Mouse (Mus musculus) embryonic facial prominence, embryonic 14.5 days (tissue): Measurements from ENCODE around the gene Rbm25. TPM values are rescaled to one million over a fixed set of nuclear protein-coding genes. Genes with fewer than 3 reads are reported as not detected.
A peak's percentile ranks its signal among the peaks of the same experiment; 100 is the strongest.
"Not testable (repeated sequence)": the region's sequence is repeated elsewhere in the genome, so short reads cannot be mapped to it uniquely, and the experiment has no call there.

ENCODE experiments used
- ATAC-seq: fragments of 200-750 bp; cut with Nextera tagmentation; 2 replicates; pipeline ENCODE4 v1.8.0; 2017; ENCODE audit warnings: low read depth, moderate number of reproducible peaks, moderate TSS enrichment
- DNase-seq: peaks from one replicate; pipeline ENCODE4 v3.0.0-alpha.2; 2015; ENCODE audit warnings: low spot score
- H3K27ac ChIP-seq: fragments of 300-500 bp; sonication (generic); replicated peaks from 2 replicates; pipeline ENCODE4 v1.5.1; 2014; ENCODE audit warnings: low read depth, mild to moderate bottlenecking, low read length, moderate library complexity
- H3K27me3 ChIP-seq: fragments of 300-500 bp; sonication (generic); replicated peaks from 2 replicates; pipeline ENCODE4 v1.6.1; 2014; ENCODE audit warnings: low read length; ENCODE audit not compliant: control insufficient read depth, insufficient read depth
- H3K36me3 ChIP-seq: fragments of 300-500 bp; sonication (generic); 2 replicates; pipeline ENCODE4 v1.6.1; 2014; ENCODE audit warnings: low read length, mixed read lengths; ENCODE audit not compliant: control insufficient read depth, insufficient read depth
- H3K4me1 ChIP-seq: fragments of 300-500 bp; sonication (generic); 2 replicates; pipeline ENCODE4 v1.6.1; 2014; ENCODE audit warnings: antibody characterized with exemption, low read length; ENCODE audit not compliant: control insufficient read depth, insufficient read depth
- H3K4me2 ChIP-seq: fragments of 300-500 bp; sonication (generic); 2 replicates; pipeline ENCODE4 v1.6.1; 2014; ENCODE audit warnings: low read depth, mild to moderate bottlenecking, low read length, moderate library complexity, mixed read lengths
- H3K4me3 ChIP-seq: fragments of 300-500 bp; sonication (generic); 2 replicates; pipeline ENCODE4 v1.5.1; 2014; ENCODE audit warnings: low read depth, mild to moderate bottlenecking, low read length
- H3K9ac ChIP-seq: fragments of 300-500 bp; sonication (generic); 2 replicates; pipeline ENCODE4 v1.6.1; 2014; ENCODE audit warnings: low read depth, mild to moderate bottlenecking, low read length, moderate library complexity, mixed read lengths
- H3K9me3 ChIP-seq: fragments of 300-500 bp; sonication (generic); 2 replicates; pipeline ENCODE4 v1.6.1; 2016; ENCODE audit warnings: low read length; ENCODE audit not compliant: control insufficient read depth
- WGBS: fragments of 180-500 bp; shearing (Covaris S2); extraction: QIAGEN DNeasy Blood & Tissue Kit; methylation state at CpG from one replicate; pipeline ENCODE4 v1.1.7; 2014; 5-methylcytosine and 5-hydroxymethylcytosine counted together
- polyA plus RNA-seq: library from polyadenylated mRNA; unstranded; fragments of >200 nt; fragmentation: Nextera tagmentation; extraction: Ambion mirVana; gene quantifications from 2 replicates; pipeline ENCODE4 v1.2.1, GENCODE M21; 2014

Gene Rbm25
- polyA plus RNA-seq = 181 and 204 TPM in 2 replicates

- Histone ChIP-seq H3K27ac (peak within 1 kb of the TSS; percentile 94), H3K4me2 (peak within 1 kb of the TSS; percentile 57), H3K4me3 (peak within 1 kb of the TSS; percentile 99), H3K36me3 (peaks cover 10% of the 10 kb centered on the region), H3K9ac (peak within 1 kb of the TSS; percentile 98)
- not testable (repeated sequence) for H3K9me3 ChIP-seq, H3K27me3 ChIP-seq, ATAC-seq, DNase-seq, H3K4me1 ChIP-seq
- no CpG with 5 or more reads among the region's 5 CpGs for WGBS
Observed at GRCm38 (mm10) chr12:83630936-83631335, at the start of gene Rbm25. Gene Rbm25, plus strand, starts transcription at chr12:83631236.

- ATAC-seq (no peak), DNase-seq (no peak)
- no peak overlapping the region for H3K4me3 ChIP-seq
- H3K27ac ChIP-seq = no peak overlapping the region
- H3K27me3 ChIP-seq = no peaks in the 10 kb centered on the region
- H3K4me1 ChIP-seq = no peaks in the 10 kb centered on the region
- 57% methylated on average over 4 of the region's 4 CpGs for WGBS
- no peaks in the 10 kb centered on the region for H3K9me3 ChIP-seq
- no peak overlapping the region for H3K4me2 ChIP-seq
- no peak overlapping the region for H3K9ac ChIP-seq
- peaks cover 55% of the 10 kb centered on the region for H3K36me3 ChIP-seq
Observed at GRCm38 (mm10) chr12:83582106-83582505, 48.9 kb upstream of the Rbm25 start.

- no peaks in the 10 kb centered on the region for H3K9me3 ChIP-seq
- peaks cover 56% of the 10 kb centered on the region for H3K36me3 ChIP-seq
- H3K27ac ChIP-seq = no peak overlapping the region
- no peaks in the 10 kb centered on the region for H3K4me1 ChIP-seq
- H3K9ac ChIP-seq = no peak overlapping the region
- H3K4me3 ChIP-seq = no peak overlapping the region
- H3K4me2 ChIP-seq = no peak overlapping the region
- H3K27me3 ChIP-seq = no peaks in the 10 kb centered on the region
- 62% methylated on average over 4 of the region's 4 CpGs for WGBS
- DNase-seq = no peak
- ATAC-seq = no peak
Observed at GRCm38 (mm10) chr12:83582747-83583146, 48.3 kb upstream of the Rbm25 start.

- Histone ChIP-seq H3K27ac (no peak overlapping the region), H3K4me1 (no peaks in the 10 kb centered on the region), H3K9ac (no peak overlapping the region), H3K4me3 (no peak overlapping the region), H3K27me3 (no peaks in the 10 kb centered on the region), H3K4me2 (no peak overlapping the region), H3K9me3 (no peaks in the 10 kb centered on the region), H3K36me3 (peaks cover 83% of the 10 kb centered on the region)
- ATAC-seq (no peak), DNase-seq (no peak)
- 99% methylated on average over 5 of the region's 5 CpGs for WGBS
Observed at GRCm38 (mm10) chr12:83586628-83587027, 44.4 kb upstream of the Rbm25 start.

- Histone ChIP-seq H3K9me3 (no peaks in the 10 kb centered on the region), H3K4me1 (peaks cover 5% of the 10 kb centered on the region; the same call in 1 of the 2 replicates), H3K4me3 (no peak overlapping the region), H3K27ac (no peak overlapping the region), H3K36me3 (peaks cover 80% of the 10 kb centered on the region), H3K4me2 (no peak overlapping the region), H3K9ac (no peak overlapping the region), H3K27me3 (no peaks in the 10 kb centered on the region)
- ATAC-seq = no peak
- DNase-seq = no peak
- WGBS = 89% methylated on average over 8 of the region's 8 CpGs
Observed at GRCm38 (mm10) chr12:83591754-83592501, 39.1 kb upstream of the Rbm25 start.

GRCm38 (mm10) chr12:83594454-83595040 is 36.5 kb upstream of the Rbm25 start:
- no peak overlapping the region for H3K4me2 ChIP-seq
- no peak overlapping the region for H3K4me3 ChIP-seq
- 0 out of 2 replicates have a peak overlapping the region, but pooled peaks have one; percentile 31 for H3K9ac ChIP-seq
- no peak for DNase-seq
- peaks cover 54% of the 10 kb centered on the region for H3K36me3 ChIP-seq
- H3K9me3 ChIP-seq = no peaks in the 10 kb centered on the region
- WGBS = 88% methylated on average over 9 of the region's 9 CpGs
- no peak for ATAC-seq
- H3K27me3 ChIP-seq = no peaks in the 10 kb centered on the region
- H3K27ac ChIP-seq = no peak overlapping the region
- peaks cover 5% of the 10 kb centered on the region; the same call in 1 of the 2 replicates for H3K4me1 ChIP-seq

- WGBS = 2% methylated on average over 18 of the region's 20 CpGs
- Histone ChIP-seq H3K9ac (peak overlapping the region; percentile 86), H3K36me3 (peaks cover 36% of the 10 kb centered on the region), H3K27me3 (no peaks in the 10 kb centered on the region), H3K4me1 (peaks cover 5% of the 10 kb centered on the region; the same call in 1 of the 2 replicates), H3K4me2 (peak overlapping the region; percentile 72), H3K27ac (peak overlapping the region; percentile 87), H3K4me3 (peak overlapping the region; percentile 73), H3K9me3 (no peaks in the 10 kb centered on the region)
- peak; percentile 18 for DNase-seq
- ATAC-seq = no peak
Observed at GRCm38 (mm10) chr12:83596191-83596954, 34.7 kb upstream of the Rbm25 start.

GRCm38 (mm10) chr12:83597025-83597501 is 34.0 kb upstream of the Rbm25 start, which contains the start of gene Zfyve1:
Gene Zfyve1, minus strand, starts transcription at chr12:83597222.
- Histone ChIP-seq H3K27me3 (no peaks in the 10 kb centered on the region), H3K9me3 (no peaks in the 10 kb centered on the region), H3K9ac (peak within 1 kb of the TSS; percentile 86), H3K4me3 (peak within 1 kb of the TSS; percentile 73), H3K36me3 (peaks cover 30% of the 10 kb centered on the region), H3K4me1 (peaks cover 5% of the 10 kb centered on the region; the same call in 1 of the 2 replicates), H3K4me2 (peak within 1 kb of the TSS; percentile 72), H3K27ac (peak within 1 kb of the TSS; percentile 87)
- under 1% methylated on average over 22 of the region's 28 CpGs for WGBS
- ATAC-seq (peak; percentile 99), DNase-seq (peak; percentile 99)
